Mouse (Mus musculus) hindbrain, postnatal 0 days (tissue): Measurements from ENCODE around the gene Lpcat3. TPM values are rescaled to one million over a fixed set of nuclear protein-coding genes. Genes with fewer than 3 reads are reported as not detected.

Experiments used
- ATAC-seq: fragments of 200-750 bp; cut with Nextera tagmentation; 2 replicates; pipeline ENCODE4 v1.8.0; 2017; ENCODE audit warnings: mild to moderate bottlenecking, moderate TSS enrichment, moderate library complexity
- DNase-seq: peaks from one replicate; pipeline ENCODE4 v3.0.0-alpha.2; 2015; ENCODE audit warnings: low spot score
- H3K27ac ChIP-seq: fragments of 300-500 bp; sonication (generic); 2 replicates; pipeline ENCODE4 v1.5.1; 2014; ENCODE audit warnings: mild to moderate bottlenecking
- H3K27me3 ChIP-seq: fragments of 300-500 bp; sonication (generic); 2 replicates; pipeline ENCODE4 v1.6.1; 2014; ENCODE audit warnings: low read length, mixed read lengths; ENCODE audit not compliant: insufficient read depth
- H3K36me3 ChIP-seq: fragments of 300-500 bp; sonication (generic); 2 replicates; pipeline ENCODE4 v1.6.1; 2014; ENCODE audit warnings: low read length, mixed read lengths; ENCODE audit not compliant: insufficient read depth
- H3K4me1 ChIP-seq: fragments of 300-500 bp; sonication (generic); 2 replicates; pipeline ENCODE4 v1.6.1; 2014; ENCODE audit warnings: antibody characterized with exemption, low read length, mixed read lengths; ENCODE audit not compliant: insufficient read depth
- H3K4me2 ChIP-seq: fragments of 300-500 bp; sonication (generic); 2 replicates; pipeline ENCODE4 v1.6.1; 2014; ENCODE audit warnings: low read depth, mild to moderate bottlenecking, low read length, moderate library complexity, mixed read lengths
- H3K4me3 ChIP-seq: fragments of 300-500 bp; sonication (generic); 2 replicates; pipeline ENCODE4 v1.5.1; 2014; ENCODE audit warnings: low read length
- H3K9ac ChIP-seq: fragments of 300-500 bp; sonication (generic); replicated peaks from 2 replicates; pipeline ENCODE4 v1.6.1; 2014; ENCODE audit warnings: mild to moderate bottlenecking, low read length, moderate library complexity, mixed read lengths
- H3K9me3 ChIP-seq: fragments of 300-500 bp; sonication (generic); 2 replicates; pipeline ENCODE4 v1.6.1; 2016; ENCODE audit warnings: low read length, mixed read lengths
- CTCF ChIP-seq: IDR thresholded peaks from 2 replicates; pipeline ENCODE4 v1.5.1; 2016; ENCODE audit warnings: antibody characterized with exemption, control low read depth, low read depth
- WGBS: fragments of 180-500 bp; shearing (Covaris S2); extraction: QIAGEN DNeasy Blood & Tissue Kit; methylation state at CpG from one replicate; pipeline ENCODE4 v1.1.7; 2014; 5-methylcytosine and 5-hydroxymethylcytosine counted together
- polyA plus RNA-seq: library from polyadenylated mRNA; unstranded; fragments of >200 nt; fragmentation: Nextera tagmentation; extraction: Ambion mirVana; gene quantifications from 2 replicates; pipeline ENCODE4 v1.2.1, GENCODE M21; 2015
- total RNA-seq: library from RNA; depleted of rRNA; stranded (reverse); fragments of >200 nt; gene quantifications from 2 replicates; pipeline ENCODE4 v1.2.3, GENCODE M21; 2014

Gene Lpcat3
- total and polyA plus RNA-seq, 2 experiments from 2014 or later, result 48.5 to 49.5 TPM

DNA sequence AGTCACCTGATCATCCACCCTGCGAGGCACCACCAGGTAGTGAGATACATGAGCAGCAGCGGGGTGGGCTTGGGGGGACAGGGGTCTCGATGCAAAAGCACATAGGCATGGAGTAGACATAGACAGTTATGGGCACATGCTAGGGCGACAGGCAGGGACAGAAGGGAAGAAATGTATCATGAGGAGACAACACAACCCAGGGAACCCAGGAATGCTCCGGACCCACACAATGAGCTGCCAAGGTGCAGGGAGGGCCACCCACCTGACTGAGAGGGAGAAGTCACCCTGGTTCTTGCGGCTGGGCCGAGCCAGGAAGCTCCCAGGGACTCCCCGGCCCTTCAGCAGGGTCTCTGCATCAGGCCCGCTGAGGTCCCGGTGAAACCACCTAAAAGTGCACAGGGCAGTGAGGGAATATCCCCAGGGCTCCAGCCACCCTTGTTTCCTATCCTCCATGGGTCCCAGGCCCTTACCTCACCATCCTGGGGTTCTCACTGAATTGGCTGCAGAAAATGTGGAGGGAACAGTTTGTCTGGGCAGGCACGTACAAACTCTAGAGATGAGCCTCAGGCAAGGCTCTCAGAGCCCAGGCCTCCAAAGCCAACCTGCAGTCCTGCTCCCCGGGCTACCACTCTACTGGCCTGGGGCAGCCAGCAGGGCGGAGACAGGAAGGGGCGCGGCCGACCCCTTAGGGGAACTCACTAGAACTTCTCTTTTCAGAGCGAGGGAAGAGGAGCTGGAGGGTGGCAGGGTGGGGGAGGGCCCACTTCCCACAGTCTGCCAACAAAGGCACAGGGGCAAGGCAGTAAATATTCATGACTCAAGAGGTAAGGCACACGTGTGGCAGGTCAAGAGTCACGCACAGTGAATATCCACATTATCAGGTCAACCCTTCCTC is 69.9 kb downstream of the Lpcat3 start:
- ATAC-seq (no peak), DNase-seq (no peak)
- TF ChIP-seq CTCF, result no peak
- Histone ChIP-seq H3K36me3 (no peaks in the 10 kb centered on the region), H3K4me2 (no peak overlapping the region), H3K4me1 (no peaks in the 10 kb centered on the region), H3K27ac (no peak overlapping the region), H3K9ac (no peak overlapping the region), H3K4me3 (no peak overlapping the region), H3K9me3 (no peaks in the 10 kb centered on the region), H3K27me3 (no peaks in the 10 kb centered on the region)
- 52% methylated on average over 19 of the region's 19 CpGs for WGBS

DNA sequence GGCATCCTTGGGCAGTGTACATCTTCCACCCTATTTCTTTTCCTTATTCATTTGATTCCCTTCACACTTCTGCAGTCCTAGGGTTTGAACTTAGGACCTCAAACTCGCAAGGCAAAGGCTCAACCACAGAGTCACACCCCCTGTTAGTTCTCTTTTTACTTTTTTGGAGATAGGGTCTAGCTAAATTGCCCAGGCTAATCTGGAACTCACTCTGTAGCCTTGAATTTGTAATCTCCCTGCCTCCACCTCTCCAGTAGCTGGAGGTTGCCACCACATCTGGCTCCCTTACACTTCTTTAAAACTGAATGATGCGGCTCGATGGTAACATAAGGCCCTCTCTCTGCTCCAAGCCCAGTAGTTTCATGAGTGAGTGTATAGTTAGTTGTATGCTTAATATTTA is 71.6 kb downstream of the Lpcat3 start:
- no peaks in the 10 kb centered on the region for H3K27me3 ChIP-seq
- ATAC-seq (no peak), DNase-seq (no peak)
- WGBS, result 92% methylated on average over 3 of the region's 3 CpGs
- H3K9ac ChIP-seq, result no peak overlapping the region
- TF ChIP-seq CTCF, result no peak
- no peaks in the 10 kb centered on the region for H3K9me3 ChIP-seq
- no peak overlapping the region for H3K4me3 ChIP-seq
- no peaks in the 10 kb centered on the region for H3K36me3 ChIP-seq
- H3K4me2 ChIP-seq, result no peak overlapping the region
- H3K27ac ChIP-seq, result no peak overlapping the region
- H3K4me1 ChIP-seq, result no peaks in the 10 kb centered on the region; the same call in none of the 2 replicates

DNA sequence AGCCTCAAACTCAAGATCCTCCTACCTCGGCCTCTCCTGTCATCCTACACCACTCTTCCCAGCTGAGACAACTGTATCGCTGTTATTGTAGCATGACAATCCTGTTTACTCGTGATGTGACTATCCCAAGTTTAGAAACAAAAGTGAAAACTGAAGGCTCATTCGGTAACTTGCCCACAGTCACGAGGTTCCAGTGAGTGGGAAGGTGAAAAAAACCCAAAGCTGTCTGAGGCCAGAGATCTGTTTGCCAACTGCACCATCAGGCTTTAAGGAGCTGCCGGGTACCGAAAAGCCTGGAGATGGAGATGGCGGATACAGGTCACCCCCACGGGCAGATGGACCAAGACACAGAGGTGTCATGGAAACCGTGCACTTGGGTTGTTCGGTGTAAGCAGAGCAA is 74.2 kb downstream of the Lpcat3 start:
- Histone ChIP-seq H3K4me3 (no peak overlapping the region), H3K9me3 (no peaks in the 10 kb centered on the region), H3K4me2 (no peak overlapping the region), H3K27ac (no peak overlapping the region), H3K36me3 (no peaks in the 10 kb centered on the region), H3K27me3 (no peaks in the 10 kb centered on the region), H3K9ac (no peak overlapping the region), H3K4me1 (peaks cover 5% of the 10 kb centered on the region)
- no peak for DNase-seq
- no peak for TF ChIP-seq CTCF
- ATAC-seq, result no peak
- 89% methylated on average over 11 of the region's 11 CpGs for WGBS

DNA sequence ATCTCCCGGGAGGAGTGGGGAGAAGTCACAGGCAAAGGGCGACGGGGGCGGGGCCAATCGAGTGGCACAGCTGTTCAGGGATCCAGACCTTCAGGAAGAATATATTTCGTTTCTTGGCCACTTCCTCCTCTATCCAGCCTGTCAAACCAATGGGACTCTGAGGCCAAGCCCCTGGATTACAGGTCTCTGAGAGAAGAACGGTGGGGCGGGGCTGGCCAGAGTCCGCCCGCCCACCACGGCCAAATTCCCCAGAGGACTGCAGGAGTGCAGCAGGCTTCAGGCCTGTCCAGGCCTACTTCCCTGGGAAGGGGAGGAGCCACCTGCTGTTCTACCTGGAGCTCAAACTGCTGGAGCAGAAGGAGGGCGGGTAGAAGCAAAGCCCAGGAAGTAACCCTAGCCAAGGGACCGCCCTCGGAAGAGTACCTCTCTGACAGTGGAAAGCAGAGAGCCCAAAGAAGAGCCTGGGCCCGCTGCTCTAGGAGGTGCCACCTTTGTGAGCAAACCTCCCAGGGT is 75.7 kb downstream of the Lpcat3 start, which contains the start of gene Ptpn6:
Gene Ptpn6, minus strand, starts transcription at position 204 of the 513 bp plus-strand sequence.
- Histone ChIP-seq H3K4me3 (no peak within 1 kb of the TSS), H3K9ac (no peak within 1 kb of the TSS), H3K4me2 (no peak within 1 kb of the TSS), H3K9me3 (no peaks in the 10 kb centered on the region), H3K36me3 (peaks cover 9% of the 10 kb centered on the region; the same call in 1 of the 2 replicates), H3K27me3 (no peaks in the 10 kb centered on the region), H3K27ac (no peak within 1 kb of the TSS; the same call in 1 of the 2 replicates), H3K4me1 (peaks cover 5% of the 10 kb centered on the region)
- no peak for TF ChIP-seq CTCF
- ATAC-seq (no peak), DNase-seq (no peak)
- 41% methylated on average over 15 of the region's 15 CpGs for WGBS

DNA sequence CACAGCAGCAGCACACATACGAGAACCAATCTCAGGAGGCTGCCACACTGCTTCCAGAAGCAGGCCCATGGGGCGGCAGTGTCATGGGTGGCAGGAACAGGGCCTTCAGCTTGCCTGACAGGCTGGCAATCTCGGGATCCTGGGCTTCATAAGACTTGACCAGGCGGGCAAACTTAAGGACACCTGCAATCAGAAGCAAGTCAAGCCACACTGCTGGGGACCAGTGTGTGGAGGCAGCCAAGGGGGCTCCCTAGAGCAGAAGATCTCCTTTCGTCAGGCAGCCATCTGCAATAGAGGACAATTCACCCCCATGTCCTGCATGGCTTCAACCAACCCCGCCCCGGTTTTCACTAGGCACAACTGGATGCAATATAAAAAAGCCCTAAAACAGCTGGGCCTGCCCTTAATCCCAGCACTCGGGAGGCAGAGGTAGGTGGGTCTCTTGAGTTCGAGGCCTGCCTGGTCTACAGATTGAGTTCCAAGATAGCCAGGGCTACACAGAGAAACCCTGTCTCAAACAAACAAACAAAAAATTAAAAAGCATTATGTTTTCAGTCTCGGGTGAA is 76.5 kb downstream of the Lpcat3 start:
- no peak for TF ChIP-seq CTCF
- H3K4me1 ChIP-seq, result peaks cover 5% of the 10 kb centered on the region
- 83% methylated on average over 10 of the region's 10 CpGs for WGBS
- H3K27ac ChIP-seq, result no peak overlapping the region; the same call in 1 of the 2 replicates
- peaks cover 10% of the 10 kb centered on the region; the same call in 1 of the 2 replicates for H3K36me3 ChIP-seq
- DNase-seq (no peak), ATAC-seq (no peak)
- H3K9ac ChIP-seq, result no peak overlapping the region
- no peak overlapping the region for H3K4me2 ChIP-seq
- H3K9me3 ChIP-seq, result no peaks in the 10 kb centered on the region
- H3K27me3 ChIP-seq, result no peaks in the 10 kb centered on the region
- no peak overlapping the region for H3K4me3 ChIP-seq

DNA sequence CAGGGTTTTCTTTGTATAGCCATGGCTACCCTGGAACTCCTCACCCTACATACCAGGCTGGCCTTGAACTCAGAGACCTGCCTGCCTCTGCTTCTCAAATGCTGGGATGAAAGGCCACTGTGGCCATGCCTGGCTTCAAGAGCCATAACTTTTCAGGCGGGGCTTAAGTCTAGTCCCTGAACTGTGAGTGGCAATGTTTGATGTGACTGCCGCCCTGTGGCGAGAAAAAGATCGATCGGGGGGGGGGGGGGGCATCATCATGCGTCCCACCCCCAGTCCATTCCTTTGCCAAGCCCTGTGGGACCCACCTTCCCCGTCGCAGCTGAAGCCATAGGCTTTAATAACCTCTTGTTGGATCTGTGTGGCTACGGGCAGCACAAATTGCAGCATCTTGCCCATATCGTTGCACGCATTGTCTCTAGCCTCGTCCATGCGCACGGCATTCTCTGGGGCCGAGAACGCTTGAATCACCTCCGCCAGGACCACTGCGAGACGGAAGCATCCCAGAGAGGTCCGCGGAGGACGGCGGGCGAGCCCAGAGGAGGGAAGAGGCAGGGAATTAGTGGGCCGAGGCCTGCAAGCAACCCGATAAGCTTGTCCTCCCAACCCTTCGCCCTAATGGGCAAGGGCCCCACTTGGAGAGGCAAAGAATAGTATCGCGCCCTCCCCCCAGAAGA is 77.5 kb downstream of the Lpcat3 start:
- Histone ChIP-seq H3K36me3 (peaks cover 10% of the 10 kb centered on the region; the same call in 1 of the 2 replicates), H3K9me3 (no peaks in the 10 kb centered on the region), H3K9ac (peak overlapping the region; percentile 94), H3K4me2 (peak overlapping the region; percentile 91), H3K27ac (peak overlapping the region; percentile 100), H3K4me1 (peaks cover 5% of the 10 kb centered on the region), H3K27me3 (no peaks in the 10 kb centered on the region), H3K4me3 (peak overlapping the region; percentile 64)
- peak; percentile 70 for TF ChIP-seq CTCF
- WGBS, result under 1% methylated on average over 29 of the region's 29 CpGs
- DNase-seq (peak; percentile 80), ATAC-seq (peak; percentile 19)
